In genomic region chrX:162284252-162284651, GRCm38 (mm10) we compare ENCODE assay signal across 16 mouse cellular contexts.
DNase-seq lines count a peak whose midpoint lies in the region; ATAC-seq and TF ChIP-seq lines count a peak whose summit lies in the region.
"Had no signal": no experiment of that assay in that cellular context is flagged by ENCODE, and none has a peak within 500 bp of the region (broad histone marks: within the 10 kb centered on the region; RNA-seq: fewer than 3 reads in every experiment).

No protein-coding gene starts in this region.

- TF ChIP-seq EP300 in stomach, postnatal 0 days (optimal IDR thresholded peaks at IDR 0.05), result no peak

- H3K27me3 ChIP-seq in lung, embryonic 14.5 days (ENCODE audit: insufficient read depth, low read length), result no peaks in the 10 kb centered on the region
- H3K27me3 ChIP-seq in liver, embryonic 15.5 days, result no peaks in the 10 kb centered on the region
- no peaks in the 10 kb centered on the region for H3K27me3 ChIP-seq in stomach, postnatal 0 days (ENCODE audit: control insufficient read depth, insufficient read depth, low read length)
- peaks cover 2% of the 10 kb centered on the region; the same call in 1 of the 2 replicates for H3K27me3 ChIP-seq in forebrain, embryonic 11.5 days (ENCODE audit: control insufficient read depth, insufficient read depth, low read length)

- no peak overlapping the region for H3K4me3 ChIP-seq in lung, embryonic 14.5 days (ENCODE audit: low read depth, low read length)
- no peak overlapping the region for H3K4me3 ChIP-seq in liver, embryonic 15.5 days (replicated peaks)
- H3K4me3 ChIP-seq in stomach, postnatal 0 days (ENCODE audit: low read depth, low read length), result no peak overlapping the region
- H3K4me3 ChIP-seq in forebrain, embryonic 11.5 days (ENCODE audit: low read depth, low read length), result no peak overlapping the region
- H3K4me3 ChIP-seq: hindbrain, embryonic 13.5 days; limb, embryonic 13.5 days had no signal

- ATAC-seq in lung, embryonic 14.5 days (ENCODE audit: insufficient read depth), result peak; percentile 58
- ATAC-seq in common myeloid progenitor, adult 5-6 weeks (replicated peaks; ENCODE audit: low read depth, poor library complexity, severe bottlenecking), result peak; percentile 100
- peak; percentile 98 for ATAC-seq in liver, embryonic 15.5 days (ENCODE audit: insufficient read depth)
- no peak for ATAC-seq in stomach, postnatal 0 days (ENCODE audit: low FRiP score, low TSS enrichment)
- ATAC-seq in forebrain, embryonic 11.5 days (replicated peaks; ENCODE audit: low FRiP score), result no peak
- ATAC-seq: CD4-positive, CD25-positive, alpha-beta regulatory T cell, adult 4 months; forebrain, embryonic 14.5 days had no signal

- H3K4me2 ChIP-seq in lung, embryonic 14.5 days, result no peak overlapping the region
- peak overlapping the region; percentile 50 for H3K4me2 ChIP-seq in liver, embryonic 15.5 days
- H3K4me2 ChIP-seq in stomach, postnatal 0 days (replicated peaks; ENCODE audit: low read depth), result no peak overlapping the region
- H3K4me2 ChIP-seq in forebrain, embryonic 11.5 days (ENCODE audit: low read depth, low read length, severe bottlenecking), result no peak overlapping the region
- H3K4me2 ChIP-seq: hindbrain, embryonic 13.5 days; limb, embryonic 13.5 days had no signal

- H3K27ac ChIP-seq in lung, embryonic 14.5 days (ENCODE audit: low read depth), result no peak overlapping the region
- peak overlapping the region; percentile 92 for H3K27ac ChIP-seq in liver, embryonic 15.5 days (replicated peaks)
- no peak overlapping the region for H3K27ac ChIP-seq in stomach, postnatal 0 days (replicated peaks)
- H3K27ac ChIP-seq in forebrain, embryonic 11.5 days (ENCODE audit: low read depth, low read length), result no peak overlapping the region
- H3K27ac ChIP-seq: hindbrain, embryonic 13.5 days; limb, embryonic 13.5 days had no signal

- WGBS in lung, embryonic 14.5 days, result 59% methylated on average over 3 of the region's 3 CpGs
- WGBS in liver, embryonic 15.5 days (ENCODE audit: insufficient replicate concordance), result 27% methylated on average over 3 of the region's 3 CpGs
- 49% methylated on average over 3 of the region's 3 CpGs for WGBS in stomach, postnatal 0 days
- WGBS in forebrain, embryonic 11.5 days, result 83% methylated on average over 3 of the region's 3 CpGs

- no peak for DNase-seq in lung, embryonic 14.5 days
- no peak for DNase-seq in lung, postnatal 14 days
- peak; percentile 12 for DNase-seq in stomach, postnatal 0 days (ENCODE audit: low spot score)
- no peak for DNase-seq in forebrain, embryonic 11.5 days (ENCODE audit: low spot score)
- no peak for DNase-seq in retina, embryonic 14.5 days (ENCODE audit: low spot score)
- DNase-seq: adrenal gland, postnatal 10 days; cerebellum, adult 2 months; gastrocnemius, postnatal 10 days; layer of hippocampus, adult 9-11 months; thymus, postnatal 4 days had no signal

- no peak overlapping the region for H3K9ac ChIP-seq in lung, embryonic 14.5 days
- no peak overlapping the region for H3K9ac ChIP-seq in liver, embryonic 15.5 days
- no peak overlapping the region for H3K9ac ChIP-seq in stomach, postnatal 0 days (ENCODE audit: low read length)
- H3K9ac ChIP-seq in forebrain, embryonic 11.5 days (ENCODE audit: low read length), result no peak overlapping the region
- H3K9ac ChIP-seq: hindbrain, embryonic 13.5 days; limb, embryonic 13.5 days had no signal

- H3K36me3 ChIP-seq in lung, embryonic 14.5 days (ENCODE audit: insufficient read depth), result no peaks in the 10 kb centered on the region
- H3K36me3 ChIP-seq in liver, embryonic 15.5 days (replicated peaks), result no peaks in the 10 kb centered on the region
- no peaks in the 10 kb centered on the region for H3K36me3 ChIP-seq in stomach, postnatal 0 days (ENCODE audit: control insufficient read depth, insufficient read depth, low read length)
- H3K36me3 ChIP-seq in forebrain, embryonic 11.5 days (ENCODE audit: control insufficient read depth, insufficient read depth, low read length), result no peaks in the 10 kb centered on the region
- H3K36me3 ChIP-seq: hindbrain, embryonic 13.5 days; limb, embryonic 13.5 days had no signal

- H3K4me1 ChIP-seq in lung, embryonic 14.5 days (ENCODE audit: insufficient read depth), result no peaks in the 10 kb centered on the region
- H3K4me1 ChIP-seq in liver, embryonic 15.5 days (replicated peaks), result peaks cover 23% of the 10 kb centered on the region
- H3K4me1 ChIP-seq in stomach, postnatal 0 days (replicated peaks; ENCODE audit: control insufficient read depth, insufficient read depth), result no peaks in the 10 kb centered on the region
- no peaks in the 10 kb centered on the region for H3K4me1 ChIP-seq in forebrain, embryonic 11.5 days (replicated peaks; ENCODE audit: control insufficient read depth, insufficient read depth, low read length)
- H3K4me1 ChIP-seq: hindbrain, embryonic 13.5 days; limb, embryonic 13.5 days had no signal

- TF ChIP-seq CTCF in lung, embryonic 14.5 days (IDR thresholded peaks at IDR 0.05; ENCODE audit: low read depth), result no peak
- TF ChIP-seq CTCF in stomach, postnatal 0 days (IDR thresholded peaks at IDR 0.05; ENCODE audit: low read depth), result no peak

- H3K9me3 ChIP-seq in lung, embryonic 14.5 days (ENCODE audit: low read depth, low read length), result no peaks in the 10 kb centered on the region
- H3K9me3 ChIP-seq in liver, embryonic 15.5 days (replicated peaks), result no peaks in the 10 kb centered on the region
- no peaks in the 10 kb centered on the region for H3K9me3 ChIP-seq in stomach, postnatal 0 days (ENCODE audit: control insufficient read depth, low read length)
- no peaks in the 10 kb centered on the region for H3K9me3 ChIP-seq in forebrain, embryonic 11.5 days (ENCODE audit: control insufficient read depth, low read length)
- H3K9me3 ChIP-seq: hindbrain, embryonic 13.5 days; limb, embryonic 13.5 days had no signal

Comparison
In these comparisons a context has a peak if more than half of its experiments do, and no peak if none do; other contexts are left out.
1. ATAC-seq: peak in lung, embryonic 14.5 days (single experiment), common myeloid progenitor, adult 5-6 weeks (single experiment) and liver, embryonic 15.5 days (single experiment); none in stomach, postnatal 0 days (single experiment) and forebrain, embryonic 11.5 days (single experiment).